Mouse (Mus musculus): ENCODE results near the gene Sema4c. TPM values are rescaled to one million over a fixed set of nuclear protein-coding genes. Genes with fewer than 3 reads are reported as not detected.

The Sema4c gene
- total RNA-seq, 2 experiments from 2014 or later: 17.7 to 18.4 TPM

DNA sequence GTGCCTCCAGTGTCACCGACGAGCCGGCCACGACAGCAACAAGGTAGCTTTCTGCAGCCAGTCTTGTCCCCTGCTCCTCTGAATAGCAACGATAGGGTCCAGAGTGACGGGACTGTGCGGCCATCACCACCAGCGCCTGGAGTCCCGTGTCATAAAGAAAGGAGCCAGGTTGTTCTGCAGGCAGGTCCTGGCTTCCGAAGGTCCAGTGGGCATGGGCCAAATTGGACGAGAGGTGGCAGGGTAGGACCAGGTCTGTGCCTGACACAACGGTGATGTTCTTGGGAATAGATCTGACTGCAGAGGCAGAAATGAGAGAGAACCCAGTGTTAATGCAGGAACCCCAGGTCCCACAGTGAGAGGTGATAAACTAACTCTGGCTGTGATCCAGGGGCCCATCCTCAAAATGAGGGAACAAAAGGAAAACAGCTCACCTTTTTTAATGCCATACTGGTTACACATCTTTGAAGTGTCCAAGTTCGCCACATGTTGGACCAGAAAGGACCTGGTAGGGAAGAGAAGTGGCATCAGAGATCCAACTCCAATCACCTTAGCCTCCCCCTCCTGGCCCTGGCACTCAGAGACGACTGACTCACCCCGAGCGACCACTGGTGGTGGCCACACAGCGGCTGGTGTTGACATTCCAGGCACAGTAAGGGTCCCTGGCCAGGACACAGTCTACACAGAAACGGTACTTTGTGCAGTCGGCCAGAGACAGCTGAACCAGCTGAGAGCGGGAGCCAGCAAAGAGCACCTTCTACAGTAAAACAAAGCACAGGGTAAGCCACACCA, 7.9 kb downstream of the Sema4c start:
- no peak for DNase-seq (ENCODE audit: extremely low spot score in 1 of 2, low spot score in 2 of 2)
- intact Hi-C loops (cut with DNase I): no loop called here
- H3K27ac ChIP-seq: no peak overlapping the region
- TF ChIP-seq CTCF (IDR thresholded peaks at IDR 0.05): no peak
- H3K4me3 ChIP-seq: no peak overlapping the region

DNA sequence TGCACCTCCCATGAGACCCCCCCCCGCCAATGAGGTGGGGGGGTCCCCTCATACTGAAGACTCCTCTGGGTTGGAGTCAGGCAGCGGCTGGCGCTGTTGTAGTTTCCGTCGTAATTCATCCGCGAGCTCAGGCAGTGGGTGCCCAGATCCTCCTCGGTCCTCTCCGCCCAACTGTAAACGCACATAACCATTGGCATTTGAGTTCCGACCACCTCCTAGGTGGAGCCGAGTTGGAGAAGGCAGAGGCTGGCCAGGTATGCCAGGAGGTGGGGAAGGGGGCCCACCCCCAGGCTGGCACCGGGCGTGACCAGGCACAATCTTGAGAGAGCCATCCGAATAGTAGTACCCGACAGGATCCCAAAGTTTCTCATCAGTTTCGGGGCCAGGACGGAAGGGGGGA, 8.7 kb downstream of the Sema4c start:
- Histone ChIP-seq H3K4me3 (no peak overlapping the region), H3K27ac (no peak overlapping the region)
- TF ChIP-seq CTCF (IDR thresholded peaks at IDR 0.05): no peak
- intact Hi-C loops (cut with DNase I): loop anchor here (2.0 kb wide), 1 partner anchor 159 kb away; no protein-coding TSS in a partner anchor
- DNase-seq (ENCODE audit: extremely low spot score in 1 of 2, low spot score in 2 of 2): no peak

DNA sequence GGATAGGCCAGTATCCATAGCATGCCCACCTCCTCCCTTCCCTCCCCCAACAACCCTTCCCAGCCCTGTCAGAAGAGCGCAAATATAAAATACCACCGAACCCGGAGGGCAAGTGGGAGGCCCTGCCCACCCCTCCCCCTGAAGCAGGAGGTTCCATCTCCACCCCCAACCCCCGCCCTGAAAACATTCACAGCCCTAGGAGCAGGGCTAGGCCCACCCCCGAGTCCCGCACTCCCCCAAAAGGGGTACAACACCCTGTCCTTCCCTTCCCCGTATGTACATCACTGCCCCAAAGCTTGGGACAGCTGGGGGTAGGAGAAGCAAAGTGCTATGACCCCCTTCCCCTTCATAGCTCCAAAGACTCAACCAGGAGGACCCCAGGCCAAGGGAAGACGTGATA, 9.4 kb downstream of the Sema4c start:
- no peak for DNase-seq (ENCODE audit: extremely low spot score in 1 of 2, low spot score in 2 of 2)
- no peak for TF ChIP-seq CTCF (IDR thresholded peaks at IDR 0.05)
- H3K4me3 ChIP-seq: no peak overlapping the region
- intact Hi-C loops (cut with DNase I): loop anchor here (2.0 kb wide), 1 partner anchor 160 kb away; no protein-coding TSS in a partner anchor
- no peak overlapping the region for H3K27ac ChIP-seq

DNA sequence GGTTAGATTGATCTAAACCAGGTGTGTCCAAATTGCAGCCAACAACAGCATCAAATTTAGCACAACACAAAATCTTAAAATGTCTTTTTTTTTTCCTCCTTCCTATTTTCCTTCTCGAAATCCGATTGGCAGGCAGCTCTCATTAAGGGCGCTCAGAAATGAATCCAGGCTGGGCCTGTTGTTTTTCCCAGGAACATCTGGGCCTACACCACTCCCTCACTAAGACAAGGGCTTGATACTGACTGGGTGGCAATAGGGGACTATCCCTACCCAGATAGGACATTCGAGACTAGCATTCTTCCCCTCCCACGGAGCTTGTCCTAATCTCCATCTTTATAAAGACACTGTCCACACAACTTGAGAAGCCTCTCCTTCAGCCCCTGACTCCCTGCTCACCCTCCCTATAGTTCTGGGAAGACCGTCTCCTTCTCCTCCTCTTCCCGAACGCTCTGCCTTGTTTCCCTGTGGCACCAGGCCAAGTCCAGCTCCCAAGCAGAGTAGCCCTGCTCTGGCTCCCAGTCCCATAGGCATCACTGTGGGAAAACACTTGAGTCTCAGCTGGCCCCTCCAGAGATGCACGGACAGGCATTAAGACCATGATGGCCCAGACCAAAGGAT, 10.1 kb downstream of the Sema4c start:
- intact Hi-C loops (cut with DNase I): loop anchor here (1.0 to 2.0 kb wide), 5 partner anchors 87 to 197 kb away; no protein-coding TSS in a partner anchor
- DNase-seq (ENCODE audit: extremely low spot score in 1 of 2, low spot score in 2 of 2): peak in 1 of 2 experiments; percentile 35
- H3K4me3 ChIP-seq: no peak overlapping the region
- peak overlapping the region; percentile 19 for H3K27ac ChIP-seq
- TF ChIP-seq CTCF (IDR thresholded peaks at IDR 0.05): no peak

DNA sequence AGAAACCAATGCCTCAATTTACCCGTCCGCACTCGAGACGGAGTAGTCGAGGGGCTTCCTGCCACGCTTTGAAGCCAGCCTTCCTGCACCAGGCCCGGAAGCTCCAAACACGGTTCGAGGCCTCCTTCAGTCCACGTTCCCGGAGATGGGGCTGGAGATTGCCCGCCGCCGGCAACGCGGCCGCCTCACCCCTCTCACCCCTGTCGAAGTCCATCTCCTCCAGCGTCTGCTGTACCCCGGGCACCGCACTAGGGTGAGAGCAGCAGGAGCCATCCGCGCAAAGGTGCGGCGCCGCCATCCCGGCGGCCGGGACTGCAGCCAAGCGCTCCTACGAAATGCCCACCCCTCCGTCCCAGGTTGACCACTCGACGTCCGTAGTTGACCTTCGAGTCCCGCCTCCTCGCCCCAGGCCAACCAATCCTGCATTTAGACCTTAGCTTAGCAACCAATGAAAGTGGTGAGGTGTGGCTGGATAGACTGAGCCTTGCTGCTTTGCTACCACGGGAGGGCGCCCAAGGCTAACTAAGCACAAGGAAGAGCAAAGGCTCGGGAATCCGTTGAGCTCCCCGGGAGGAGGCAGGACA, 11.2 kb downstream of the Sema4c start, which contains the start of gene Ankrd39:
TSS of gene Ankrd39 (minus strand) at position 558 of the 584 bp plus-strand sequence.
- H3K27ac ChIP-seq: peak within 1 kb of the TSS; percentile 93
- peak within 1 kb of the TSS; percentile 84 for H3K4me3 ChIP-seq
- peak; percentile 96 to 97 for DNase-seq (ENCODE audit: extremely low spot score in 1 of 2, low spot score in 2 of 2)
- intact Hi-C loops (cut with DNase I): loop anchor here (1.0 to 2.0 kb wide), 4 partner anchors 88 to 198 kb away; no protein-coding TSS in a partner anchor
- TF ChIP-seq CTCF (IDR thresholded peaks at IDR 0.05): peak; percentile 97

DNA sequence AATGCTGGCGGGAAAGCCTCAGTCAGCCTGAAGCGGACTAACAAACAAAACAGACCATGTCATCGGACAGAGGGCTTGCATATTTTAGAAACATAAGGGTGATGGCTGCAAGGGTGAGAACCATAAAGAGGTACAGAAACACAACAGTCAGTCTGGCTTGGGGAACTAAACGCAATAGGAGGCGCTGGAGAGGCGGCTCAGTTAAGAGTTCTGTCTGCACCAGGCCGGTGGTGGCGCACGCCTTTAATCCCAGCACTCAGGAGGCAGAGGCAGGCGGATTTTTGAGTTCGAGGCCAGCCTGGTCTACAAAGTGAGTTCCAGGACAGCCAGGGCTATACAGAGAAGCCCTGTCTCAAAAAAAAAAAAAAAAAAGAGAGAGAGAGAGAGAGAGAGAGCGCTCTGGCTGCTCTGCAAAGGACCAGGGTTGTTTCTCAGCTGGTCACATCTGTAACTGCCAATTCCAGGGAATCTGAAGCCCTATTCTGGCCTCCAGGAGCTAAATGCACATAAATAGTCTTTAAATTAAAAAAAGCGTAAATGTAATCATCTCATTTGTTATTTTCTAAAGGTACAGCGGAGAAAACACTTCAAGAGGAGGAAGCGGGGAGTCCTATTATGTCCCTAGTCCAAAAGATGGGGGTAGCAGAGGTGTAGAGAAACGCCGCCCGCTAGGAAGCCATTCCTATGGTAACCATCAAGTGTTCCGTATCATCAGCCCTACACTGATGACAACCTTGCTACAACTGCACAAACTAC, 12.1 kb downstream of the Sema4c start:
- intact Hi-C loops (cut with DNase I): loop anchor here (2.0 kb wide), 1 partner anchor 199 kb away; no protein-coding TSS in a partner anchor
- H3K4me3 ChIP-seq: peak overlapping the region; percentile 84
- DNase-seq (ENCODE audit: extremely low spot score in 1 of 2, low spot score in 2 of 2): no peak
- TF ChIP-seq CTCF (IDR thresholded peaks at IDR 0.05): peak; percentile 40
- peak overlapping the region; percentile 93; the same call in 1 of the 2 replicates for H3K27ac ChIP-seq

DNA sequence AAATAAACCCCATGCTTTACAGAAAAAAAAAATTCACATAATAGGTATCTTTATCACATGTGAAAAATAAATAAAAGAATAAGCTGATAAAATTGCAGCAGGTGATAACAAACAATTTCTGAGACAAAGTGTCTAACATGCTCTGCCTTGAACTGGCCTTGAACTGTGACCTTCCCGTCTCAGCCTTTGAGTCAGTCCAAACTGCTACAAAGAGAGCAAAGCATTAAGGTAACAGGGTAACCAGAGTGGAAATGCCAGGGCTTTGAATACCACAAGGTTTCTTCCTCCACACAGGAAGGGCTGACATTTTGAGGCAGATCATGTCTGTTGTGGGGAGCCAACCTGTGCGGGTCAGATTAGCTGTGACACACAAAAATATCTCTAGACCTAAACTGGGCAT, 12.8 kb downstream of the Sema4c start:
- H3K27ac ChIP-seq: no peak overlapping the region
- TF ChIP-seq CTCF (IDR thresholded peaks at IDR 0.05): no peak
- intact Hi-C loops (cut with DNase I): no loop called here
- no peak for DNase-seq (ENCODE audit: extremely low spot score in 1 of 2, low spot score in 2 of 2)
- no peak overlapping the region for H3K4me3 ChIP-seq

DNA sequence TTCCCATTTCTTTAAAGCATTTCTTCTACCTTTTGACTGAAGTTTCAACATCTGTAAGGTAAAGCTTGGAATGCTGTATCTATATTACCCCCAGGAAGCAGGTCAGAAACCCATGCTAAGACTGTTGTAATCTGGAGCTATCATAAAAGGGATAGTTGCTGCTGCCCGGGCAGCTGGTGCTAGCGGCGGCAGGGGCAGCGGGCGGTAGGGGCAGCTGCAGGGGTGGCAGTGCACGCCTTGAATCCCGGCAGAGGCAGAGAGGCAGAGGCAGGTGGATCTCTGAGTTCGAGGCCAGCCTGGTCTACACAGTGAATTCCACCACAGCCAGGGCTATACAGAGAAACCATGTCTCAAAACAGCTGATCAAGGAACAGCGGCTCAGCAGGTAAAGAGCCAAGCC, 15.2 kb downstream of the Sema4c start:
- no peak for TF ChIP-seq CTCF (IDR thresholded peaks at IDR 0.05)
- intact Hi-C loops (cut with DNase I): no loop called here
- DNase-seq (ENCODE audit: extremely low spot score in 1 of 2, low spot score in 2 of 2): no peak
- Histone ChIP-seq H3K4me3 (no peak overlapping the region), H3K27ac (no peak overlapping the region)

DNA sequence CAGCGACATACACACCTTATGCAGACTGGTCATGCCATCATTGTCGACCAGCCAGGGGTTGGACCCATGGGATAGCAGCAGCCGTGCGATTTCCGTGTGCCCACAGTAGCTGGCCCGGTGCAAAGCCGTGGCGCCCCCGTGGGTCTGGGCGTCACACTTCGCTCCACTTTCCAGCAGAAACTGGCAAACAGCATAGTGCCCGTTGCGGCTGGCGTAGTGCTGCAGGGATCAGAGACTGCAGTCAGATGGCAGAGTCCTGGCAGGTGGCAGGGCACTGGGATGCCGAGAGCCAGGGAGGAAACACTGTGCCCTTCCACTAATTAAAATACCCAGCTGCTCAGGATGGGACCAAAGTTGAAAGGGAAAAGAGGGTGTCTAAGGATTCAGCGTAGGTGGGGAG, 16.3 kb downstream of the Sema4c start:
- no peak for DNase-seq (ENCODE audit: extremely low spot score in 1 of 2, low spot score in 2 of 2)
- no peak for TF ChIP-seq CTCF (IDR thresholded peaks at IDR 0.05)
- intact Hi-C loops (cut with DNase I): no loop called here
- H3K4me3 ChIP-seq: no peak overlapping the region
- H3K27ac ChIP-seq: no peak overlapping the region

DNA sequence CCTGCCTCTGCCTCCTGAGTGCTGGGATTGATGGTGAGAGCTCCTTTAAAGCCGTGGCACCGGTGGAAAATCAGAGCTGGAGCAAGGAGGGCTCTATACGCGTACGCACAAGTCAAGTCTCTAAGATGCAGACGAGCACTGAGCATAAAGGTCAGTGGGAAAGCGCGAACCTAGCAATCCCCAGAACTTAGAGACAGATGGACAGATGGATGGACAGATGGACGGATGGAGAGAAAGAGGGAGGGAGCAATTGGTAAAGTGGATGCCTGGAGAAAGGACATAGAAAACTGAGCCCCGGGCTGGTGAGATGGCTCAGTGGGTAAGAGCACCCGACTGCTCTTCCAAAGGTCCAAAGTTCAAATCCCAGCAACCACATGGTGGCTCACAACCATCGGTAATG, 17.3 kb downstream of the Sema4c start:
- no peak for DNase-seq (ENCODE audit: extremely low spot score in 1 of 2, low spot score in 2 of 2)
- Histone ChIP-seq H3K27ac (no peak overlapping the region), H3K4me3 (no peak overlapping the region)
- TF ChIP-seq CTCF (IDR thresholded peaks at IDR 0.05): no peak
- intact Hi-C loops (cut with DNase I): no loop called here

DNA sequence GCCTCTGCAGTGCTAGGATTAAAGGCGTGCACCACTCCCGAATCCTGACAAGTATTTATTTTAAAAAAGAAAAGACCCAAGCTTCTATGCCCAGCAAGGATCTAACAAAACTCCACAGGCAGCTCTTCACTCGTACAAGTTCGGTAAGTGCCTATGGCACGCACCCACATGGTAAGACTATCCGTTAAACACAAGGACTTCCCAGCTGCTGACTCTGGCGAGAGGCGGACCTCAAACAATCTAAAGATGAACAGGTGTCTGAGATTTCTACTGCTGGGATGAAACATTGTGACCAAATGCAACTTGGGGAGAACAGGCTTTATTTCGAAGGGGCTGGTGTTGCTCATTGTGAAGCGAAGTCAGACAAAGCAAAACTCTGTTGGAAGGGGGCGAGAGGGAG, 18.0 kb downstream of the Sema4c start:
- intact Hi-C loops (cut with DNase I): no loop called here

More for the DNA sequence above, 18.0 kb downstream of the Sema4c start:
- DNase-seq (ENCODE audit: extremely low spot score in 1 of 2, low spot score in 2 of 2): no peak
- H3K27ac ChIP-seq: no peak overlapping the region
- H3K4me3 ChIP-seq: no peak overlapping the region
- TF ChIP-seq CTCF (IDR thresholded peaks at IDR 0.05): no peak

Data from left cerebral cortex, adult 2 months (tissue).